ENCODE assay signal across 9 mouse cellular contexts in genomic region chr12:35191698-35192425, GRCm38 (mm10).
DNase-seq lines count a peak whose midpoint lies in the region; ATAC-seq lines count a peak whose summit lies in the region.
"Had no signal": no experiment of that assay in that cellular context is flagged by ENCODE, and none has a peak within 500 bp of the region (broad histone marks: within the 10 kb centered on the region; RNA-seq: fewer than 3 reads in every experiment).

No protein-coding gene starts in this region.

- ATAC-seq in neural tube, embryonic 11.5 days (ENCODE audit: insufficient read depth, low FRiP score, low TSS enrichment) = peak; percentile 28; the same call in 1 of the 2 replicates
- peak; percentile 33; the same call in 1 of the 2 replicates for ATAC-seq in intestine, embryonic 16.5 days
- ATAC-seq in midbrain, embryonic 15.5 days (replicated peaks) = peak; percentile 73

- intact Hi-C loops in left cerebral cortex, postnatal 14 days (cut with DNase I) = no loop called here

- H3K4me1 ChIP-seq in neural tube, embryonic 11.5 days (ENCODE audit: control insufficient read depth, insufficient read depth, low read length) = no peaks in the 10 kb centered on the region
- no peaks in the 10 kb centered on the region for H3K4me1 ChIP-seq in intestine, embryonic 16.5 days (ENCODE audit: control insufficient read depth, insufficient read depth, low read length)
- H3K4me1 ChIP-seq in midbrain, embryonic 15.5 days = 0 out of 2 replicates have a peak, but pooled peaks cover 3% of the 10 kb centered on the region

- peak overlapping the region; percentile 23 for H3K4me2 ChIP-seq in neural tube, embryonic 11.5 days (ENCODE audit: low read depth)
- peak overlapping the region; percentile 48 for H3K4me2 ChIP-seq in intestine, embryonic 16.5 days (ENCODE audit: low read depth, low read length)
- H3K4me2 ChIP-seq in midbrain, embryonic 15.5 days = peak overlapping the region; percentile 41

- 57% methylated on average over 17 of the region's 17 CpGs for WGBS in neural tube, embryonic 11.5 days
- WGBS in intestine, embryonic 16.5 days = 48% methylated on average over 17 of the region's 17 CpGs
- 51% methylated on average over 17 of the region's 17 CpGs for WGBS in midbrain, embryonic 15.5 days

- DNase-seq in neural tube, embryonic 11.5 days (ENCODE audit: low spot score) = peak; percentile 75
- DNase-seq in neural tube, embryonic 10.5 days (ENCODE audit: extremely low spot score, low spot score) = no peak
- DNase-seq in embryo, embryonic 11 days = peak; percentile 90
- DNase-seq in gastrocnemius, postnatal 4 days (ENCODE audit: low spot score in 2 of 2) = peak; percentile 53 to 81
- DNase-seq in left cerebral cortex, postnatal 14 days (ENCODE audit: low spot score in 2 of 2) = peak; percentile 89 to 92
- peak; percentile 11 to 61 for DNase-seq in spleen, postnatal 14 days (ENCODE audit: low spot score in 2 of 2)

- no peak overlapping the region for H3K27ac ChIP-seq in neural tube, embryonic 11.5 days (ENCODE audit: low read depth, low read length)
- H3K27ac ChIP-seq in intestine, embryonic 16.5 days (ENCODE audit: low read length) = no peak overlapping the region
- no peak overlapping the region for H3K27ac ChIP-seq in midbrain, embryonic 15.5 days

- no peaks in the 10 kb centered on the region for H3K9me3 ChIP-seq in neural tube, embryonic 11.5 days (ENCODE audit: control insufficient read depth, low read length)
- no peaks in the 10 kb centered on the region for H3K9me3 ChIP-seq in intestine, embryonic 16.5 days (ENCODE audit: control insufficient read depth, low read length)
- no peaks in the 10 kb centered on the region for H3K9me3 ChIP-seq in midbrain, embryonic 15.5 days

- H3K4me3 ChIP-seq in neural tube, embryonic 11.5 days (ENCODE audit: low read depth, low read length) = no peak overlapping the region
- H3K4me3 ChIP-seq in intestine, embryonic 16.5 days (ENCODE audit: low read length) = no peak overlapping the region
- H3K4me3 ChIP-seq in midbrain, embryonic 15.5 days = peak overlapping the region; percentile 5; the same call in 1 of the 2 replicates

- no peaks in the 10 kb centered on the region for H3K36me3 ChIP-seq in neural tube, embryonic 11.5 days (ENCODE audit: control insufficient read depth, insufficient read depth, low read length)
- H3K36me3 ChIP-seq in intestine, embryonic 16.5 days (ENCODE audit: control insufficient read depth, insufficient read depth, low read length) = no peaks in the 10 kb centered on the region
- no peaks in the 10 kb centered on the region for H3K36me3 ChIP-seq in midbrain, embryonic 15.5 days (replicated peaks)
- H3K36me3 ChIP-seq: G1E had no signal

- no peaks in the 10 kb centered on the region for H3K27me3 ChIP-seq in neural tube, embryonic 11.5 days (ENCODE audit: control insufficient read depth, insufficient read depth, low read length)
- no peaks in the 10 kb centered on the region for H3K27me3 ChIP-seq in intestine, embryonic 16.5 days (replicated peaks; ENCODE audit: control insufficient read depth, insufficient read depth, low read length)
- no peaks in the 10 kb centered on the region for H3K27me3 ChIP-seq in midbrain, embryonic 15.5 days (replicated peaks)

- no peak overlapping the region for H3K9ac ChIP-seq in neural tube, embryonic 11.5 days (ENCODE audit: low read length)
- no peak overlapping the region for H3K9ac ChIP-seq in intestine, embryonic 16.5 days (ENCODE audit: low read depth, low read length)
- no peak overlapping the region for H3K9ac ChIP-seq in midbrain, embryonic 15.5 days
